Mouse (Mus musculus): Measurements from ENCODE around the gene Sac3d1. TPM values are rescaled to one million over a fixed set of nuclear protein-coding genes. Genes with fewer than 3 reads are reported as not detected.

Gene Sac3d1
- 1 to 10 TPM; 6.6 to 7.2 TPM for total RNA-seq (2023)

GRCm38 (mm10) chr19:6117986-6118676 lies at the start of gene Sac3d1:
Gene Sac3d1, minus strand, starts transcription at chr19:6118650.

GRCm38 (mm10) chr19:6141394-6141749 lies 22.9 kb upstream of the Sac3d1 start, which contains the start of gene Arl2:
Gene Arl2, minus strand, starts transcription at chr19:6141548.

GRCm38 (mm10) chr19:6140678-6141393 lies 22.4 kb upstream of the Sac3d1 start, which contains the start of gene Batf2:
Gene Batf2, plus strand, starts transcription at chr19:6140983.

GRCm38 (mm10) chr19:6127760-6128341 lies 9.4 kb upstream of the Sac3d1 start, which contains the start of gene Snx15:
Gene Snx15, minus strand, starts transcription at chr19:6128304.

GRCm38 (mm10) chr19:6105586-6105985 lies 12.9 kb downstream of the Sac3d1 start, which contains the start of gene Naaladl1:
Gene Naaladl1, plus strand, starts transcription at chr19:6105782.

GRCm38 (mm10) chr19:6094119-6094518 lies 24.3 kb downstream of the Sac3d1 start, which contains the start of gene AC131692.1:
Gene AC131692.1, plus strand, starts transcription at chr19:6094419.

GRCm38 (mm10) chr19:6084478-6085248 lies 33.8 kb downstream of the Sac3d1 start, which contains the start of the genes Zfpl1 and Cdca5:
Gene Zfpl1, minus strand, starts transcription at chr19:6084956.
Gene Cdca5, plus strand, starts transcription at chr19:6084983.

GRCm38 (mm10) chr19:6082156-6082555 lies 36.3 kb downstream of the Sac3d1 start, which contains the start of gene Gm28374:
Gene Gm28374, minus strand, starts transcription at chr19:6082256.

GRCm38 (mm10) chr19:6079983-6080480 lies 38.4 kb downstream of the Sac3d1 start, which contains the start of gene Tmem262:
Gene Tmem262, plus strand, starts transcription at chr19:6080033.

GRCm38 (mm10) chr19:6076564-6077393 lies 41.7 kb downstream of the Sac3d1 start, which contains the start of gene Vps51:
Gene Vps51, minus strand, starts transcription at chr19:6077231.

GRCm38 (mm10) chr19:6067724-6068415 lies 50.6 kb downstream of the Sac3d1 start, which contains the start of gene Tm7sf2:
Gene Tm7sf2, minus strand, starts transcription at chr19:6068373.

Other genes starting within 250 kb of the Sac3d1 start
- gene Frmd8, start 243.4 kb downstream of the Sac3d1 start, total RNA-seq (2023): 10 to 100 TPM; 59.9 to 62.7 TPM
- 10 to 100 TPM; 48.2 to 55.2 TPM for gene Slc25a45, start 240.8 kb downstream of the Sac3d1 start, total RNA-seq (2023)
- gene Tigd3, start 224.5 kb downstream of the Sac3d1 start, total RNA-seq (2023): 1 to 10 TPM; 2.4 to 3.3 TPM
- gene Dpf2, start 205.6 kb downstream of the Sac3d1 start, total RNA-seq (2023): 100 to 1,000 TPM; 106 to 111 TPM
- 1 to 10 TPM; 3.2 to 4.7 TPM for gene Cdc42ep2, start 193.8 kb downstream of the Sac3d1 start, total RNA-seq (2023)
- gene Pola2, start 154.4 kb downstream of the Sac3d1 start, total RNA-seq (2023): 10 to 100 TPM; 38.1 to 39.3 TPM
- 1 to 10 TPM; 1.9 to 2.3 TPM for gene Slc22a20, start 132.5 kb downstream of the Sac3d1 start, total RNA-seq (2023)
- gene Capn1, start 102.8 kb downstream of the Sac3d1 start, total RNA-seq (2023): 100 to 1,000 TPM; 242 to 264 TPM
- 10 to 100 TPM; 40.0 to 42.7 TPM for gene Syvn1, start 72.1 kb downstream of the Sac3d1 start, total RNA-seq (2023)
- gene Mrpl49, start 60.9 kb downstream of the Sac3d1 start, total RNA-seq (2023): 10 to 100 TPM; 15.5 to 17.7 TPM
- gene Fau, start 60.8 kb downstream of the Sac3d1 start, total RNA-seq (2023): 1,000 to 10,000 TPM; 1,500 to 1,520 TPM
- 10 to 100 TPM; 11.3 to 13.7 TPM for gene Znhit2, start 57.5 kb downstream of the Sac3d1 start, total RNA-seq (2023)
- gene Tm7sf2, start 50.3 kb downstream of the Sac3d1 start, total RNA-seq (2023): 10 to 100 TPM in 1 of 2 experiments, 1 to 10 TPM in 1; 9.7 to 10.8 TPM
- gene Vps51, start 41.4 kb downstream of the Sac3d1 start, total RNA-seq (2023): 10 to 100 TPM; 71.2 to 76.9 TPM
- gene Tmem262, start 38.6 kb downstream of the Sac3d1 start, total RNA-seq (2023): not detected
- gene Gm28374, start 36.4 kb downstream of the Sac3d1 start, total RNA-seq (2023): not detected
- 10 to 100 TPM; 23.8 to 26.0 TPM for gene Zfpl1, start 33.7 kb downstream of the Sac3d1 start, total RNA-seq (2023)
- 10 to 100 TPM; 31.2 to 31.6 TPM for gene Cdca5, start 33.7 kb downstream of the Sac3d1 start, total RNA-seq (2023)
- 1 to 10 TPM; 1.2 to 2.0 TPM for gene AC131692.1, start 24.2 kb downstream of the Sac3d1 start, total RNA-seq (2023)
- 1 to 10 TPM in 1 of 2 experiments, under 1 TPM in 1; 0.46 to 1.7 TPM for gene Naaladl1, start 12.9 kb downstream of the Sac3d1 start, total RNA-seq (2023)
- 10 to 100 TPM; 11.3 to 14.2 TPM for gene Snx15, start 9.7 kb upstream of the Sac3d1 start, total RNA-seq (2023)
- 1 to 10 TPM in 1 of 2 experiments, under 1 TPM in 1; 0.94 to 1.3 TPM for gene Batf2, start 22.3 kb upstream of the Sac3d1 start, total RNA-seq (2023)
- 10 to 100 TPM; 12.9 to 17.1 TPM for gene Arl2, start 22.9 kb upstream of the Sac3d1 start, total RNA-seq (2023)
- not detected for gene Majin, start 65.7 kb upstream of the Sac3d1 start, total RNA-seq (2023)
- gene Gpha2, start 107.7 kb upstream of the Sac3d1 start, total RNA-seq (2023): not detected
- 10 to 100 TPM; 18.7 to 20.3 TPM for gene Ppp2r5b, start 117.2 kb upstream of the Sac3d1 start, total RNA-seq (2023)
- 100 to 1,000 TPM in 1 of 2 experiments, 10 to 100 TPM in 1; 88.4 to 104 TPM for gene Atg2a, start 123.0 kb upstream of the Sac3d1 start, total RNA-seq (2023)
- gene Ehd1, start 158.1 kb upstream of the Sac3d1 start, total RNA-seq (2023): 100 to 1,000 TPM; 198 to 207 TPM
- 10 to 100 TPM in 1 of 2 experiments, 1 to 10 TPM in 1; 7.5 to 11.7 TPM for gene Cdc42bpg, start 187.8 kb upstream of the Sac3d1 start, total RNA-seq (2023)
- 10 to 100 TPM; 21.9 to 22.6 TPM for gene Men1, start 216.3 kb upstream of the Sac3d1 start, total RNA-seq (2023)
- 100 to 1,000 TPM; 397 to 423 TPM for gene Map4k2, start 222.5 kb upstream of the Sac3d1 start, total RNA-seq (2023)
- gene Sf1, start 245.0 kb upstream of the Sac3d1 start, total RNA-seq (2023): 100 to 1,000 TPM; 454 to 459 TPM